Mouse (Mus musculus) stomach, embryonic 14.5 days (tissue): ENCODE data around the gene Traf2. TPM values are rescaled to one million over a fixed set of nuclear protein-coding genes. Genes with fewer than 3 reads are reported as not detected.

Experiments used
- ATAC-seq: fragments of 200-750 bp; cut with Nextera tagmentation; 2 replicates; pipeline ENCODE4 v1.8.0; 2017; ENCODE audit warnings: low read depth, moderate TSS enrichment; ENCODE audit not compliant: insufficient number of reproducible peaks, insufficient read depth, low FRiP score
- H3K27ac ChIP-seq: fragments of 300-500 bp; sonication (generic); 2 replicates; pipeline ENCODE4 v1.5.1; 2014; ENCODE audit warnings: mild to moderate bottlenecking, low read length, moderate library complexity, mixed read lengths
- H3K27me3 ChIP-seq: fragments of 300-500 bp; sonication (generic); 2 replicates; pipeline ENCODE4 v1.6.1; 2014; ENCODE audit warnings: low read length, control low read depth, mixed read lengths; ENCODE audit not compliant: control insufficient read depth, insufficient read depth
- H3K36me3 ChIP-seq: fragments of 300-500 bp; sonication (generic); 2 replicates; pipeline ENCODE4 v1.6.1; 2014; ENCODE audit warnings: mild to moderate bottlenecking, control low read depth, low read length, moderate library complexity, mixed read lengths; ENCODE audit not compliant: control insufficient read depth, insufficient read depth
- H3K4me1 ChIP-seq: fragments of 300-500 bp; sonication (generic); 2 replicates; pipeline ENCODE4 v1.6.1; 2014; ENCODE audit warnings: low read length, control low read depth, mixed read lengths; ENCODE audit not compliant: control insufficient read depth, insufficient read depth
- H3K4me2 ChIP-seq: fragments of 300-500 bp; sonication (generic); replicated peaks from 2 replicates; pipeline ENCODE4 v1.6.1; 2014; ENCODE audit warnings: low read depth, low read length, control low read depth
- H3K4me3 ChIP-seq: fragments of 300-500 bp; sonication (generic); 2 replicates; pipeline ENCODE4 v1.5.1; 2014; ENCODE audit warnings: low read depth, low read length, control low read depth
- H3K9ac ChIP-seq: fragments of 300-500 bp; sonication (generic); replicated peaks from 2 replicates; pipeline ENCODE4 v1.6.1; 2014; ENCODE audit warnings: low read depth, mild to moderate bottlenecking, control low read depth, low read length, moderate library complexity, mixed read lengths
- H3K9me3 ChIP-seq: fragments of 300-500 bp; sonication (generic); 2 replicates; pipeline ENCODE4 v1.6.1; 2016; ENCODE audit warnings: low read depth, low read length, control low read depth; ENCODE audit not compliant: control insufficient read depth
- WGBS: fragments of 180-500 bp; shearing (Covaris S2); extraction: QIAGEN DNeasy Blood & Tissue Kit; methylation state at CpG from one replicate; pipeline ENCODE4 v1.1.7; 2014; 5-methylcytosine and 5-hydroxymethylcytosine counted together
- polyA plus RNA-seq: library from polyadenylated mRNA; unstranded; fragments of >200 nt; fragmentation: Nextera tagmentation; extraction: Ambion mirVana; gene quantifications from 2 replicates; pipeline ENCODE4 v1.2.1, GENCODE M21; 2014

The Traf2 gene
- polyA plus RNA-seq, 1 experiment from 2014 or later: 30.5 TPM

GRCm38 (mm10) chr2:25498622-25499478, 47.9 kb downstream of the Traf2 start:
- no peak overlapping the region for H3K27ac ChIP-seq
- ATAC-seq: no peak

DNA sequence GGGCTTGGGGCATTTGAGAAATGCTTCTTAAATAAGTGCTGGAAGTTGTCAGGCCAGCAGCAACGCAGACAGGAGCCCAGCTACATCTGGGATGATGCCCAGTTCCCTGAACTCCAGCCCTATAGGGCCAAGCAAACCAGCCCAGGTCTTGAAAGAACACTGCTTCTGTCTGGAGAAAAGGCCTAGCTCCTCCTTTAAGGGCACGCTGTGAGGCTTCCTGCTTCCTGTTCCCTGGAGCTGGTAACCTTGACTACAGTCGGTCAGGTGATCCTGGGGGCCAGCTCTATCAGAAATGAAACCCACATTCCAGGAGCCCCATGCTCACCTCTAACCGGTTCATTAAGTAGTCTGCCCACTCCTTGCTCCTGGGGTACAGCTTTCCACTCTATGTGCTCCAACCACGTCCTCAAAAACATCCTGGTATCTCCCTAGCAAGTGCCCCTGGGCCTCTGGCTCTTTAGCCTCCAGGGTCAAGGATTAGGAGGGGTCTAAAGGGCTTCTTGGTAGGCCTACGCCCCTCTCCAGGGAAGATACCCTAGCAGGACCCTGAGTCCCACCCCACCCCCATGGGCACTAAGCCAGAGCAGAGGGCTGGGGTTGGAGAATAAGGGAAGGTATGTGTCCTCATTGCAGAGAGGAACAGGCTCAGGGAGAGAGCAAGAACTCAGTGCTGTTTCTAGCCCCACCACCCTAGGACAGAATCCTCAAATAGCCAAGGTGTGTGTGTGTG, 48.7 kb downstream of the Traf2 start:
- ATAC-seq: no peak
- H3K27ac ChIP-seq: no peak overlapping the region
- H3K9me3 ChIP-seq: no peaks in the 10 kb centered on the region
- H3K4me1 ChIP-seq: peaks cover 8% of the 10 kb centered on the region
- WGBS: 54% methylated on average over 6 of the region's 6 CpGs
- no peak overlapping the region for H3K4me3 ChIP-seq
- H3K36me3 ChIP-seq: no peaks in the 10 kb centered on the region
- no peak overlapping the region for H3K9ac ChIP-seq
- H3K27me3 ChIP-seq: no peaks in the 10 kb centered on the region
- H3K4me2 ChIP-seq: no peak overlapping the region

More at GRCm38 (mm10) chr2:25498622-25499478, 47.9 kb downstream of the Traf2 start:
- 72% methylated on average over 15 of the region's 15 CpGs for WGBS
- Histone ChIP-seq H3K9ac (no peak overlapping the region), H3K9me3 (no peaks in the 10 kb centered on the region), H3K4me2 (no peak overlapping the region), H3K4me1 (peaks cover 8% of the 10 kb centered on the region), H3K27me3 (no peaks in the 10 kb centered on the region), H3K4me3 (no peak overlapping the region), H3K36me3 (peaks cover 4% of the 10 kb centered on the region; the same call in 1 of the 2 replicates)

DNA sequence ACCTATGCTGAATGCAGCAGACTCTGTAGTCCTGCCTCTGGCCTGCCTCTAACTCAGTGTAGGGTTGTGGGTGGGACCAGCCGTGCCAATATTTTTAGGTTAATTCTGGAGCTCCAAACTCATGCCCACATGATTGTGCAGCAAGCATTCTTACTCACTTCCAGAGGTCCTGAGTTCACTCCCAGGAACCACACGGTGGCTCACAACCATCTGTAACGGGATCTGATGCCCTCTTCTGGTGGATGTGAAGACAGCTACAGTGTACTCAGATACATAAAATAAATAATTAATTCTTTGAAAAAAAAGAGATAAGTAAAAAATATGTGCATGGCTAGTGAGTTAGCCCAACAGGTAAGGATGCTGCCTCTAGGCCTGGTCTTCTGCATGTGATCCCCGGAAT, 50.3 kb downstream of the Traf2 start:
- WGBS: 48% methylated on average over 4 of the region's 4 CpGs
- Histone ChIP-seq H3K36me3 (no peaks in the 10 kb centered on the region), H3K9me3 (no peaks in the 10 kb centered on the region), H3K4me2 (no peak overlapping the region), H3K9ac (no peak overlapping the region), H3K4me3 (no peak overlapping the region), H3K27me3 (no peaks in the 10 kb centered on the region), H3K27ac (no peak overlapping the region), H3K4me1 (peaks cover 2% of the 10 kb centered on the region)
- ATAC-seq: no peak

GRCm38 (mm10) chr2:25493476-25493961, 53.2 kb downstream of the Traf2 start, which contains the start of gene Lcn12:
Gene Lcn12, minus strand, starts transcription at chr2:25493911.
- Histone ChIP-seq H3K36me3 (no peaks in the 10 kb centered on the region), H3K4me1 (no peaks in the 10 kb centered on the region), H3K4me3 (no peak within 1 kb of the TSS), H3K27me3 (no peaks in the 10 kb centered on the region), H3K27ac (no peak within 1 kb of the TSS), H3K9ac (no peak within 1 kb of the TSS), H3K9me3 (no peaks in the 10 kb centered on the region), H3K4me2 (no peak within 1 kb of the TSS)
- 91% methylated on average over 5 of the region's 5 CpGs for WGBS
- ATAC-seq: no peak

DNA sequence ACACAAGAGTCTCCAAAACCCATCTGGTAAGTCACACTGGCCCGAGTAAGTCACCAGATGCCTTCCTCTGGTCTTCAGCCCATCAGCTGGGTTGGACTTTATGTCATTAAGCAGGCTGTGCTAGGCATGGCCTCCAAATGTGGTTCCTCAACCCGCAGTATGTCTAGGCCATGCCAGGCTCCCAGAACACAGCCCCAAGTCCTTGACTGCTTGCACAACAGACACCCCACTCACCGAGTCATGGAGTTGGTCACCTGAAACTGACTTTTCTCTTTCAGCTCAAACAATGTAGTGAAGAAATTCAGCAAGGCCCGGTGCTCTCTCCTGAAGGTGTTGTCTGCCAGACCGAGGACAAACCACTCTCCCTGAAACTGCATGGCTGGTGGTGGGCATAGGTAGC, 53.8 kb downstream of the Traf2 start:
- Histone ChIP-seq H3K36me3 (no peaks in the 10 kb centered on the region), H3K4me2 (no peak overlapping the region), H3K4me1 (no peaks in the 10 kb centered on the region), H3K9ac (no peak overlapping the region), H3K27me3 (no peaks in the 10 kb centered on the region), H3K9me3 (no peaks in the 10 kb centered on the region), H3K4me3 (no peak overlapping the region), H3K27ac (no peak overlapping the region)
- ATAC-seq: no peak
- 83% methylated on average over 5 of the region's 5 CpGs for WGBS

- no peak for ATAC-seq
- H3K9ac ChIP-seq: no peak overlapping the region
- no peak overlapping the region for H3K4me2 ChIP-seq
- H3K4me3 ChIP-seq: no peak overlapping the region
- no peaks in the 10 kb centered on the region for H3K36me3 ChIP-seq
- H3K9me3 ChIP-seq: no peaks in the 10 kb centered on the region
- H3K27ac ChIP-seq: no peak overlapping the region
- no peaks in the 10 kb centered on the region for H3K27me3 ChIP-seq
- whole genome bisulfite sequencing: 76% methylated on average over 7 of the region's 7 CpGs
- no peaks in the 10 kb centered on the region for H3K4me1 ChIP-seq
Measured at GRCm38 (mm10) chr2:25488671-25489068, 58.1 kb downstream of the Traf2 start.

DNA sequence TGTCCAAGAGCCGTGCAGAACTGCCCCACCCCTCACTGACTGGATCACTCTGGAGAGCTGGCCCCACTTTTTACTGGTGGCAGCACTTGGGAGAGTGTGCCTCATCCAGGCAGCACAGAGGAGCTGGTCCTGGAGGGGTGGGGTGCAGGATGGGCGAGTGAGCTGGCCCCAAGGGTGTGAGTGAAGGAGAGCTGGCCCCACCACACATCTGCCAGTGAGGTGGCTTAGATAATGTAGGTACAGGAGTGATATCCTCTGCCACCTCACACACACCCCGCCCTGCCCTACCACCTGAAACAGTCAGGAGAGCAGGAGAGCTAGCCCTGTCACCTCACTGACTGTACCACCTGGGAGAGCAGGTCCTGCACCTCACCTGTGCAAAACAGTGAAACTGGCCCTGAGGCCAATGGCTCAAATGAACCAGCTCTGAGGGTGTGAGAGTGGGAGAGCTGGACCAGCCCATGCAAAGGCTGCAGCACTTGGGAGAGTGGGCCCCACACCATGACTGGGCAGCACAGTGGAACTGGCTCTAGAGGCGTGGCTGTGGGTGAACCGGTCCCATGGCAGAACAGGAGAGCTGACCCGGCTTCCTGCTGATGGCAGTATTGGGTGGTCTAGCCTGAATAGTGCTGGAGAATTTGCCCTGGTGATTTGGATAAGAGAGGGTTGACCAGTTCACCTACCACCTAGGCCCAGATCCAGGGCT, 58.6 kb downstream of the Traf2 start:
- no peak overlapping the region for H3K4me2 ChIP-seq
- H3K27me3 ChIP-seq: no peaks in the 10 kb centered on the region
- no peak overlapping the region for H3K27ac ChIP-seq
- 66% methylated on average over 6 of the region's 6 CpGs for WGBS
- no peaks in the 10 kb centered on the region for H3K36me3 ChIP-seq
- ATAC-seq: no peak
- no peak overlapping the region for H3K4me3 ChIP-seq
- H3K4me1 ChIP-seq: no peaks in the 10 kb centered on the region
- H3K9me3 ChIP-seq: no peaks in the 10 kb centered on the region
- no peak overlapping the region for H3K9ac ChIP-seq
